ENCODE assay signal across 20 mouse cellular contexts in the genomic region with DNA sequence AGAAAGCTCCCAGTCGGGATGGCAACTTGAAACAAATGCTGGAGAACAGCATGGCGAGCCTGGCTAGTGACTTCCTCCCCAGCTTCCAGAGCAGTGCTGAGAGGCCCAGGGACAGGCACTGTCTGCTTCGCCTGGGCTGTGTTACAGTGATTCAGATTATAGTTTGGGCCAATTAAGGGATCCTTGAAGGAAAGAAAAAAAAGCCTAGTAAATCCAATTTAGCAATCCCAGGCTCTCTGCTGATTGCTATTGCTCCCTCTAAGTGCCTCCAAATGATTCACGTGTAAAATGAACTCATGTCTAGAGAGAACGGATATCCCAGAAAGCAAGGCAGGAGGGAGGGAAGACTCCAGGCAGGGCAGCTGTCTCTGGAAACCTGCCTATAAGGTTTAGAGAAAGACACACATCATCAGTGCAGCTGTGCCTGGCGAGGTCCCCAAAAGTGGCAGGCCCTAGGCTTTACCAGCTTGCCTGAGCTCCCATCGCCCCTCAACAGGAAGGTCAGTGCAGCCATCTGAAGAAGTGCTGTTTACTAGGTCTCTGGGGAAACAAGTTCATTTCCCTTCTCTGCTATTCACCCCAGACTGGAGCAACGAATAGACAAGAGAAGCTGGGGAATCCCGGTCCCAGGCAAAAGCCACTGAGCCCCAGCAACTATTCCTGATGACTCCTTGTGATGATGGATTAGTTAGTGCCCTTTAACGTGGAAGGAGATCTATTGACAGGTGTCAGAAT. TPM values are rescaled to one million over a fixed set of nuclear protein-coding genes. Genes with fewer than 3 reads are reported as not detected.
A peak's percentile ranks its signal among the peaks of the same experiment; 100 is the strongest.
DNase-seq lines count a peak whose midpoint lies in the region; ATAC-seq and TF ChIP-seq lines count a peak whose summit lies in the region.
"Had no signal": no experiment of that assay in that cellular context is flagged by ENCODE, and none has a peak within 500 bp of the region (broad histone marks: within the 10 kb centered on the region; RNA-seq: fewer than 3 reads in every experiment).

No protein-coding gene starts in this region.

- peak; percentile 39 for DNase-seq in gastrocnemius, adult 2 months
- DNase-seq in gastrocnemius, postnatal 10 days, result no peak
- DNase-seq in hindbrain, postnatal 0 days (ENCODE audit: low spot score), result no peak
- peak; percentile 79 to 84 for DNase-seq in spleen, postnatal 36 days (ENCODE audit: low spot score in 2 of 2)
- no peak for DNase-seq in spleen, adult 12 weeks (ENCODE audit: low spot score)
- peak; percentile 69 for DNase-seq in splenic B cell, adult 2 months (ENCODE audit: low read depth, low spot score)
- no peak for DNase-seq in cerebellum, adult 11-12 months
- DNase-seq: adrenal gland, postnatal 10 days; cerebellum, postnatal 25 days; kidney, adult 8-10 months; lung, postnatal 14 days; right cerebral cortex, postnatal 14 days; thymus, postnatal 14 days had no signal

- no peak overlapping the region for H3K4me2 ChIP-seq in hindbrain, postnatal 0 days (ENCODE audit: low read depth, low read length)
- no peak overlapping the region for H3K4me2 ChIP-seq in hindbrain, embryonic 12.5 days (replicated peaks)
- H3K4me2 ChIP-seq: embryonic facial prominence, embryonic 13.5 days; limb, embryonic 12.5 days; liver, embryonic 15.5 days; neural tube, embryonic 15.5 days had no signal

- intact Hi-C loops in gastrocnemius, adult 2 months (cut with DNase I), result no loop called here

- H3K27ac ChIP-seq in gastrocnemius, adult 2 months, result peak overlapping the region; percentile 38; the same call in 1 of the 2 replicates
- peak overlapping the region; percentile 64 for H3K27ac ChIP-seq in hindbrain, postnatal 0 days
- H3K27ac ChIP-seq in hindbrain, embryonic 12.5 days, result no peak overlapping the region
- H3K27ac ChIP-seq: embryonic facial prominence, embryonic 13.5 days; forebrain, embryonic 10.5 days; limb, embryonic 12.5 days; liver, embryonic 15.5 days; neural tube, embryonic 15.5 days; stomach, postnatal 0 days had no signal

- H3K36me3 ChIP-seq in hindbrain, postnatal 0 days (ENCODE audit: insufficient read depth, low read length), result peaks cover 21% of the 10 kb centered on the region
- H3K36me3 ChIP-seq in hindbrain, embryonic 12.5 days, result peaks cover 51% of the 10 kb centered on the region
- peaks cover 6% of the 10 kb centered on the region for H3K36me3 ChIP-seq in splenic B cell, adult 2 months (ENCODE audit: control insufficient read depth, insufficient read depth, low read length, poor library complexity, severe bottlenecking)

- no peaks in the 10 kb centered on the region for H3K27me3 ChIP-seq in hindbrain, postnatal 0 days (ENCODE audit: insufficient read depth, low read length)
- H3K27me3 ChIP-seq in hindbrain, embryonic 12.5 days, result no peaks in the 10 kb centered on the region
- H3K27me3 ChIP-seq in splenic B cell, adult 2 months (ENCODE audit: control insufficient read depth, insufficient read depth, low read length, poor library complexity, severe bottlenecking), result no peaks in the 10 kb centered on the region
- H3K27me3 ChIP-seq: embryonic facial prominence, embryonic 13.5 days; limb, embryonic 12.5 days; liver, embryonic 15.5 days; neural tube, embryonic 15.5 days had no signal

- no peaks in the 10 kb centered on the region for H3K9me3 ChIP-seq in hindbrain, postnatal 0 days (ENCODE audit: low read length)
- H3K9me3 ChIP-seq in hindbrain, embryonic 12.5 days (replicated peaks), result no peaks in the 10 kb centered on the region
- H3K9me3 ChIP-seq: embryonic facial prominence, embryonic 13.5 days; forebrain, embryonic 10.5 days; limb, embryonic 12.5 days; liver, embryonic 15.5 days; neural tube, embryonic 15.5 days had no signal

- no peak overlapping the region for H3K4me3 ChIP-seq in gastrocnemius, adult 2 months
- no peak overlapping the region for H3K4me3 ChIP-seq in hindbrain, postnatal 0 days (ENCODE audit: low read length)
- H3K4me3 ChIP-seq in hindbrain, embryonic 12.5 days, result no peak overlapping the region
- H3K4me3 ChIP-seq: embryonic facial prominence, embryonic 13.5 days; forebrain, embryonic 10.5 days; limb, embryonic 12.5 days; liver, embryonic 15.5 days; neural tube, embryonic 15.5 days had no signal

- no peak for TF ChIP-seq CTCF in gastrocnemius, adult 2 months (IDR thresholded peaks at IDR 0.05)
- no peak for TF ChIP-seq CTCF in hindbrain, postnatal 0 days (IDR thresholded peaks at IDR 0.05; ENCODE audit: low read depth)

- 68% methylated on average over 10 of the region's 10 CpGs for WGBS in hindbrain, postnatal 0 days
- 85% methylated on average over 10 of the region's 10 CpGs for WGBS in hindbrain, embryonic 12.5 days

- no peaks in the 10 kb centered on the region; the same call in 1 of the 2 replicates for H3K4me1 ChIP-seq in hindbrain, postnatal 0 days (ENCODE audit: insufficient read depth, low read length)
- no peaks in the 10 kb centered on the region for H3K4me1 ChIP-seq in hindbrain, embryonic 12.5 days
- H3K4me1 ChIP-seq: embryonic facial prominence, embryonic 13.5 days; limb, embryonic 12.5 days had no signal

- no peak for ATAC-seq in hindbrain, postnatal 0 days
- no peak for ATAC-seq in hindbrain, embryonic 12.5 days (ENCODE audit: low FRiP score)

- H3K9ac ChIP-seq in hindbrain, postnatal 0 days (replicated peaks; ENCODE audit: low read length), result no peak overlapping the region
- H3K9ac ChIP-seq in hindbrain, embryonic 12.5 days, result no peak overlapping the region
- H3K9ac ChIP-seq: embryonic facial prominence, embryonic 13.5 days; limb, embryonic 12.5 days; liver, embryonic 15.5 days; neural tube, embryonic 15.5 days had no signal

RNA-seq across cellular contexts. Expression of gene Litaf, which starts 25.0 kb away (rescaled TPM):
- total RNA-seq in gastrocnemius, adult 2 months (2021), result 1 to 10 TPM; 4.8 to 9.3 TPM
- 10 to 100 TPM; 25.5 to 25.7 TPM for total RNA-seq in gastrocnemius, postnatal 10 days (2021)
- total RNA-seq in hindbrain, postnatal 0 days (2014; rRNA removed), result 23.9 and 31.6 TPM in 2 replicates
- polyA plus RNA-seq in hindbrain, postnatal 0 days (2015; fragmentation: Nextera tagmentation; extraction: Ambion mirVana), result 28.2 and 31.1 TPM in 2 replicates
- polyA plus RNA-seq in hindbrain, embryonic 12.5 days (2016; fragmentation: Nextera tagmentation; extraction: Ambion mirVana), result 59.7 and 65.3 TPM in 2 replicates

RNA-seq across cellular contexts. Expression of gene Snn, which starts 30.3 kb away (rescaled TPM):
- 1 to 10 TPM; 2.7 to 3.1 TPM for total RNA-seq in gastrocnemius, adult 2 months (2021)
- total RNA-seq in gastrocnemius, postnatal 10 days (2021), result 10 to 100 TPM; 14.1 to 17.6 TPM
- total RNA-seq in hindbrain, postnatal 0 days (2014; rRNA removed), result 241 and 273 TPM in 2 replicates
- polyA plus RNA-seq in hindbrain, postnatal 0 days (2015; fragmentation: Nextera tagmentation; extraction: Ambion mirVana), result 116 and 123 TPM in 2 replicates
- 103 and 109 TPM in 2 replicates for polyA plus RNA-seq in hindbrain, embryonic 12.5 days (2016; fragmentation: Nextera tagmentation; extraction: Ambion mirVana)

RNA-seq across cellular contexts. Expression of gene Txndc11, which starts 43.4 kb away (rescaled TPM):
- total RNA-seq in gastrocnemius, adult 2 months (2021), result 1 to 10 TPM; 8.1 to 8.3 TPM
- 10 to 100 TPM in 1 of 2 experiments, 1 to 10 TPM in 1; 9.3 to 14.1 TPM for total RNA-seq in gastrocnemius, postnatal 10 days (2021)
- total RNA-seq in hindbrain, postnatal 0 days (2014; rRNA removed), result 43.7 and 44.1 TPM in 2 replicates
- 25.2 and 29.0 TPM in 2 replicates for polyA plus RNA-seq in hindbrain, postnatal 0 days (2015; fragmentation: Nextera tagmentation; extraction: Ambion mirVana)
- 34.6 and 37.6 TPM in 2 replicates for polyA plus RNA-seq in hindbrain, embryonic 12.5 days (2016; fragmentation: Nextera tagmentation; extraction: Ambion mirVana)

Comparison
In these comparisons a context has a peak if more than half of its experiments do, and no peak if none do; other contexts are left out.
1. DNase-seq: peak in gastrocnemius, adult 2 months (single experiment), spleen, postnatal 36 days (2 of 2) and splenic B cell, adult 2 months (single experiment); none in gastrocnemius, postnatal 10 days (single experiment), hindbrain, postnatal 0 days (single experiment), spleen, adult 12 weeks (single experiment) and cerebellum, adult 11-12 months (single experiment).
2. RNA of gene Snn, which starts 30.3 kb away (total RNA-seq): 241 to 273 TPM in hindbrain, postnatal 0 days; 14.1 to 17.6 TPM in gastrocnemius, postnatal 10 days and 2.7 to 3.1 TPM in gastrocnemius, adult 2 months; every median in the first group is over 10 times any median in the second.